Mouse (Mus musculus) T-cell, adult 66 days (primary cell): ENCODE data around the gene Pidd1. TPM values are rescaled to one million over a fixed set of nuclear protein-coding genes. Genes with fewer than 3 reads are reported as not detected.

Experiments used
- total RNA-seq, 2 experiments: library from RNA; stranded (reverse); gene quantifications; 3 replicates in 1 of 2; 4 replicates in 1 of 2; pipeline ENCODE4 v1.2.4; 2023

The Pidd1 gene
- total RNA-seq = 1 to 10 TPM; 2.4 to 5.7 TPM

GRCm38 (mm10) chr7:141443828-141444237 is at the start of gene Pidd1:
Gene Pidd1, minus strand, starts transcription at chr7:141444025.

GRCm38 (mm10) chr7:141475011-141475804 is 31.4 kb upstream of the Pidd1 start, which contains the start of the genes Polr2l and Tspan4:
Gene Polr2l, minus strand, starts transcription at chr7:141475132.
Gene Tspan4, plus strand, starts transcription at chr7:141475240.

GRCm38 (mm10) chr7:141467230-141468030 is 23.6 kb upstream of the Pidd1 start, which contains the start of gene Cd151:
Gene Cd151, plus strand, starts transcription at chr7:141467392.

GRCm38 (mm10) chr7:141460391-141461113 is 16.7 kb upstream of the Pidd1 start, which contains the start of gene Cracr2b:
Gene Cracr2b, plus strand, starts transcription at chr7:141461094.

GRCm38 (mm10) chr7:141454967-141455551 is 11.2 kb upstream of the Pidd1 start, which contains the start of gene Pnpla2:
Gene Pnpla2, plus strand, starts transcription at chr7:141455198.

GRCm38 (mm10) chr7:141447110-141447991 is 3.5 kb upstream of the Pidd1 start, which contains the start of gene Rplp2:
Gene Rplp2, plus strand, starts transcription at chr7:141447370.

GRCm38 (mm10) chr7:141437178-141438120 is 6.4 kb downstream of the Pidd1 start, which contains the start of gene Slc25a22:
Gene Slc25a22, minus strand, starts transcription at chr7:141437892.

GRCm38 (mm10) chr7:141429310-141429709 is 14.5 kb downstream of the Pidd1 start, which contains the start of gene Cend1:
Gene Cend1, minus strand, starts transcription at chr7:141429491.

GRCm38 (mm10) chr7:141413809-141414584 is 29.8 kb downstream of the Pidd1 start, which contains the start of gene Gatd1:
Gene Gatd1, minus strand, starts transcription at chr7:141414136.

GRCm38 (mm10) chr7:141391625-141392551 is 51.9 kb downstream of the Pidd1 start, which contains the start of gene Taldo1:
Gene Taldo1, plus strand, starts transcription at chr7:141392199.

Other genes with a start within 250 kb of the Pidd1 start
- gene Lrrc56, start 249.9 kb downstream of the Pidd1 start, total RNA-seq = 1 to 10 TPM; 4.8 to 5.0 TPM
- gene Lmntd2, start 229.9 kb downstream of the Pidd1 start, total RNA-seq = 1 to 10 TPM; 2.4 to 2.6 TPM
- 1 to 10 TPM; 9.3 to 9.6 TPM for gene Rassf7, start 228.2 kb downstream of the Pidd1 start, total RNA-seq
- 100 to 1,000 TPM; 173 to 177 TPM for gene Phrf1, start 215.2 kb downstream of the Pidd1 start, total RNA-seq
- 10 to 100 TPM; 34.4 to 53.3 TPM for gene Irf7, start 177.5 kb downstream of the Pidd1 start, total RNA-seq
- not detected for gene Cdhr5, start 167.2 kb downstream of the Pidd1 start, total RNA-seq
- not detected for gene Sct, start 164.9 kb downstream of the Pidd1 start, total RNA-seq
- not detected for gene Drd4, start 152.0 kb downstream of the Pidd1 start, total RNA-seq
- gene Deaf1, start 116.3 kb downstream of the Pidd1 start, total RNA-seq = 10 to 100 TPM; 65.6 to 68.5 TPM
- 10 to 100 TPM; 20.7 to 21.2 TPM for gene Tmem80, start 116.3 kb downstream of the Pidd1 start, total RNA-seq
- gene Eps8l2, start 105.1 kb downstream of the Pidd1 start, total RNA-seq = under 1 TPM in 1 of 2 experiments, not detected in 1; 0.80 TPM
- gene Taldo1, start 51.8 kb downstream of the Pidd1 start, total RNA-seq = 100 to 1,000 TPM in 1 of 2 experiments, 10 to 100 TPM in 1; 93.1 to 107 TPM
- 10 to 100 TPM; 38.3 to 40.0 TPM for gene Gatd1, start 29.9 kb downstream of the Pidd1 start, total RNA-seq
- not detected for gene Cend1, start 14.5 kb downstream of the Pidd1 start, total RNA-seq
- gene Slc25a22, start 6.1 kb downstream of the Pidd1 start, total RNA-seq = 10 to 100 TPM; 55.0 to 76.6 TPM
- gene Rplp2, start 3.3 kb upstream of the Pidd1 start, total RNA-seq = 1,000 to 10,000 TPM; 3,530 to 3,735 TPM
- 10 to 100 TPM; 52.1 to 58.8 TPM for gene Pnpla2, start 11.2 kb upstream of the Pidd1 start, total RNA-seq
- 1 to 10 TPM in 1 of 2 experiments, not detected in 1; 1.0 TPM for gene Cracr2b, start 17.1 kb upstream of the Pidd1 start, total RNA-seq
- 1 to 10 TPM; 7.2 to 8.9 TPM for gene Cd151, start 23.4 kb upstream of the Pidd1 start, total RNA-seq
- 10 to 100 TPM; 17.0 to 21.1 TPM for gene Polr2l, start 31.1 kb upstream of the Pidd1 start, total RNA-seq
- 1 to 10 TPM; 2.2 to 2.8 TPM for gene Tspan4, start 31.2 kb upstream of the Pidd1 start, total RNA-seq
- 10 to 100 TPM; 21.1 to 31.6 TPM for gene Chid1, start 95.8 kb upstream of the Pidd1 start, total RNA-seq
- gene Ap2a2, start 118.1 kb upstream of the Pidd1 start, total RNA-seq = 10 to 100 TPM; 53.8 to 54.1 TPM
- gene Muc6, start 211.3 kb upstream of the Pidd1 start, total RNA-seq = under 1 TPM in 1 of 2 experiments, not detected in 1; 0.06 TPM
- gene Muc2, start 246.3 kb upstream of the Pidd1 start, total RNA-seq = not detected